Mouse (Mus musculus): ENCODE data around the gene Lyrm9.

Gene Lyrm9

GRCm38 (mm10) chr11:78851216-78851870 lies 25.0 kb downstream of the Lyrm9 start:
- DNase-seq (ENCODE audit: low read depth, low spot score), result no peak

DNA sequence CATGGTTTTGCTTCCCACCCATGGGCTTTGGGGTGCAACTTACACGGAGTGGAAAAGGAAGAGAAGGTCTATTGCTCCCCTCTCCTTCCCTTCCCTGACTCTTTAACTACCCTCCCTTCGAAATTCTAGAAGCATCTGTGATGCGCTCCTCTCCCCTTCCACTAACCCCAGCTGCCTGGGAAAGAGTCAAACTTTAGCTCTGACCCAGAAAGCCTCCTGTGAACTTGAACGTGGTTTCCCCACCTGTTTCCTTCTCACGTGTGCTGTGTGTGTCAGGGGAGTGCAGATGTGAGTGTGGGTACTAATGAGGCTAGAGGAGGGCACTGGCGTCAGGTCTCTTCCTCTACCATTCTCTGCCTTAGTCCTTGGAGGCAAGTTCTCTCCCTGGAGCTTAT lies 25.5 kb downstream of the Lyrm9 start:
- no peak for DNase-seq (ENCODE audit: low read depth, low spot score)

DNA sequence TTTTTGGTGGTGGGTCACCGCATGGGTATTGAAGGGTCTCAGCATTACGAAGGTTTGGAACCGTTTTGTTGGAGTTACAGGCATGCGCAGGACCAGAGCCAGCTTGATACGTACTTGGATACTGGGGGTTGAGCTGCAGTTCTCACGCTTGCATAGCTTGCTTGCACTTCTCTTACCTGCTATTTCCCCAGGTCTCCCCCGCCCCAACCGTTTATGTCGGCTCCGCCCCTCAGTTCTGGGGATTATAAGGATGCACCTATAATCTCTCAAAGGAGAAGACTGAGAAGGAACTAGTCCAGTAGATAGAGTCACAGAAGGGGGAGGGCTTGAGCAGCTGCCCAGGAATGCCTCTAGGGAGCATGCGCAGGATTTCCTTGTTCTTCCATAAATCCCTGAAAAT lies 26.1 kb downstream of the Lyrm9 start:
- no peak for DNase-seq (ENCODE audit: low read depth, low spot score)

DNA sequence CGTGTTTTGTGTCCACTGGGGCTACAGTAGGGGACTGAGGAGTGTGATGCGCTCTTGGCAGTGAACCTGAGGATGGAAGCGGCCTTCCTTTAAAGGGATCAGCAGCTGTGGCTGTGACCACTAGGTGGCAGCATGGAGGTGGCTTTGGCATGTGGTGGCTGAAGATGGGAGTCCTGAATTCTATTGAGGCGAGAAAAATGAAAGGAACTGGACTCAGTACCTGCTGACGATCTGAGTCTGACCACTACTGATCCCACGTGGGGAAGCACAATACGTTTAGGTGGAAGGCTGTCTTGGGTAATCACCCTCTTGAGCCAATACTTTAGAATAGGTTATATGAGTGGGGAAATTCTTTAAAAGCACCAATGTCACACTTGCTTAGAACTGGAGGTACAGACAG lies 29.9 kb downstream of the Lyrm9 start:
- peak; percentile 85 for DNase-seq (ENCODE audit: low read depth, low spot score)

- peak; percentile 27 for DNase-seq (ENCODE audit: low read depth, low spot score)
These were observed 31.2 kb downstream of the Lyrm9 start for GRCm38 (mm10) chr11:78857611-78858010.

DNA sequence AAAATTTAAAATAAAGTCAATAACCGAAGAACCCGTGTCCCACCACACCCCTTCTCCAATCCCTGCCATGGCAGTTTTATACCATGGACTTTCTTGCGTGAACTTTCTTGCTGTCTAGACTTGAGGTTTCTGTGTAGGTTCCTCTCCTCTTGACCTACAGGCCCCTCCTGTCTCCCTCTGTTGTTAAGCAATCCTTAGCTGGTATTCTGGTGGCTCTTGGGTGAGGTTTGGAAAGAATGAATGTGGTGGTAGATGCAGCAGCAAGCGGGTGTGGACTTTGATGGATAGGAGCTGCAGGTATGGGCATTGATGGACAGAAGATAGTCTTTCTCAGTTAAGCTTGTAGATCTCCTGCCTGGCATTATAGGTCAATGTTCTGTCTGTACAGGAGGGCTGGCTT lies 37.5 kb downstream of the Lyrm9 start:
- DNase-seq (ENCODE audit: low read depth, low spot score), result no peak

DNA sequence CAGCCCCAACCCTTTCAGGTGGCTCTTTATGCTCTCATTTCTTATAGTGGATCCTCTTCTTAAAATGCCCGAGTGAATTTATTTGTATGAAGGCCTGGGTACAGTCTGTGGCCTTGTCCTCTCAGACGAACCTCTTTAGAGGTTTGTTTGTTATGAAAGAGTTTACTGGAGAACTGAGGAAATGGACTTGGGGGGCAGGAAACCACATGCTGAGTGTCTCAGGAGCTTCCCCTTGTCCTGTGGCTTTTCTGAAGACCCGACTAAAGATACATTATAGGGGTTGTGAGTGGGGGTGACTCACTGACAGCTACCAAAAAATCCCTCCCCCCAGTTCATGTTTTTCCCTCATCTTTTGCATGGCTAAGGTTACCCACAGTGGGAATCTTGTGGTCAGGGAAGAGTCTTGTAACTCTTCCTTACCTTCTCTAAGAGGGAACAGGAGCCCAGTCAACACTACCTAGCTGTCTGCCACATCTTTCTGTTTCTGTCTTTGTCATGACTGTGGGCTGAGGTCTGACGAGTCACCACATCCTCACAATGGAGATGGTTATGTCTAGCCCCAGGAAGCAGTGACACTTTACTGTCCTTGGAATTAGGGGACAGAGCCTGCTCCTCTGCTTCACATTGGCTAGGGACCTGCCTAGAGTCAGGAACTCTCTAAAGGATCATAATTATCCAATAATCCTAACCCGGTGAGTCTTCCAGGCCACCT lies 38.3 kb downstream of the Lyrm9 start:
- no peak for DNase-seq (ENCODE audit: low read depth, low spot score)

DNA sequence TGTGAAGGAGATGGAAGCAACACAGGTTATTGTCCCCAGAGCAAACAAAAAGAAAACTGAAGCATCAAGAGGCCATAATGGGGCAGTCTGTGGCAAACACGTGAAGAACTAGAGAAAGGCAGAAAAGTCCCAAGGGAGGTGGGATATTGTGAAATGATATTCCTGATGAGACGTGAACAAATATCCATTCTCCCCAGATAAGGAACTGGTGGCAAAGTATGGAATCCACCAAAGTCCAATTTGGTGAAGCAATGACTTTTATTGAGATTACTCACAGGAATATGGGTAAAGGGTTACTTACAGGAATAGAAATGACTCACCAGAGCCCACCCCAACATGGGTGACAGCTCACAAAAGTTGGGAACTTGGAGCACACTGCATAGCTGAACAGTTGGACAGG lies 38.9 kb downstream of the Lyrm9 start:
- no peak for DNase-seq (ENCODE audit: low read depth, low spot score)

DNA sequence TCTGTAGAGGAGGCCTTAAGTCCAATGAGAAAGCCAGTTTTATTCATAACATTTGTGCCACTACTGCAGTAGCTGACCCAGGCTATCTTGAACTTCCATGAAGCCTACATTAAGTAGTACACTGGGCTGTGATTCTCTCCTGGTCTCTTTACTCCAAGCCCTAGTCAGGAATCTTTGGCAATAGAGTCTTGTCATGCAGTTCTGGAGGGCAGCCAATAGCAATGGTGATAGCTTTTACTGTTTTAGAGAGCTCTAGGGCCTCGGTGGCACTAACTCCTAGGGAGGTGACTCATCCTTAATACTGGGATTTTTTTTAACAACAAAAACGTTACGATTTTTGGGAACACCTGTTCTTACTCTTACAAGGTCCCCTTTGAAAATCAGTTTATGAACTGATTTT lies 40.1 kb downstream of the Lyrm9 start:
- DNase-seq (ENCODE audit: low read depth, low spot score), result no peak

DNA sequence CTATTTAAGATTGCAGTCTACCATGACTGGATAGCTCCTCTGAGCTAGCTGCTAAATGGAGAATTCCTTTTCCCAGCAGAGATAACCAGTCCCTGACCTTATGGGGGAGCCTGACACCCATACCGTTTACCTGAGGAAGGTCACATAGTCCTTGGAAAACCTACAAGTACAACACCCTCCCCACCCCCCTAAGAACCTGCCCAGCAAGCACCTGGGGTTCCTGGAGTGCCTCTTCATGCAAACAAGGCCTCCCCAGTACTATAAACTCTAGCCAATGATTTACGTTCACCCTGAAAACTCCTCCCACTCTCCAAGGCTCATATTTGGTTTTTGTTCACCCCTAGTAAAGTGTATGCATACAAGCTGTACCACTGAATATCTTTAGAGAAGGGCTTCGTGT lies 41.3 kb downstream of the Lyrm9 start:
- DNase-seq (ENCODE audit: low read depth, low spot score), result no peak

- peak; percentile 37 for DNase-seq (ENCODE audit: low read depth, low spot score)
These were observed 42.8 kb downstream of the Lyrm9 start for GRCm38 (mm10) chr11:78869205-78869604.

GRCm38 (mm10) chr11:78870891-78871290 lies 44.5 kb downstream of the Lyrm9 start:
- DNase-seq (ENCODE audit: low read depth, low spot score), result no peak

GRCm38 (mm10) chr11:78872782-78873181 lies 46.4 kb downstream of the Lyrm9 start:
- DNase-seq (ENCODE audit: low read depth, low spot score), result no peak

DNA sequence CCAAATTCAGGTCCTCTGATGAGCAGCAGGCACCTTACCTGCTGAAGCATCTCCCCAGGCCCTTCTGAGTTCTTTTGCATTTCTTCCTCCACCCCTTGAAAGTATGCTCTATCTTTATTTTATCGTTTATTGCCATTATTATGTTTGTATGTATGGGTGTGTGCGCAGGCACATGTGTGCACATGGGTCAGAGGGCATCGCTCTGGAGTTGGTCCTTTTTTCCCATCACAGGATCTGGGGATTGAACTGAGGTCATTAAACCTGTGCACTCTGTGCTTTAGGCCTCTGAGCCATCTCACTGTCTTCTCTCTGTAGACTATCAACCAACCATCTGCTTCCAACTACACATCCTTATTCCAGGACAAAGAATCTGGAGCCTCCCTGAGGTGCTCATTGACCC lies 53.3 kb downstream of the Lyrm9 start:
- no peak for DNase-seq (ENCODE audit: low read depth, low spot score)

DNA sequence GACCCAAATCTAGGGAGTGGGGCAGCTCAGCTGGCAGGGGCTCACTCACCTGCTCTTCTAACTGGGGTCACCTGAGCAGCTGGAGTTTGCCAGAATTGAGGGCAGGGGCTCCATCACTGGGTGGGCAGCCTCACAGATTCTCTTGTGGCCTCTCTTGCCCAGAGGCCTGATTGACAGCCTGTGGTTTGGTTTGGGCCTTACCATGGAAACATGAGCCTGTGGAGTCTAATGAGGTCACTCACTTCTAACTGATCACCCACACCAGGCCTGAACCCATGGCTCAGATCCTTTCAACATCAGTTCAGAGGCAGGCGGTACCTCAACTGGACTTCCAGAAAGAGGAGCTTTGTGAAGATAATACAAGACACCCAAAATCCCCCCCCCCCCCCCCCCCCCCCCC lies 60.3 kb downstream of the Lyrm9 start:
- no peak for DNase-seq (ENCODE audit: low read depth, low spot score)

GRCm38 (mm10) chr11:78887102-78887971 lies 61.0 kb downstream of the Lyrm9 start:
- DNase-seq (ENCODE audit: low read depth, low spot score), result no peak

DNA sequence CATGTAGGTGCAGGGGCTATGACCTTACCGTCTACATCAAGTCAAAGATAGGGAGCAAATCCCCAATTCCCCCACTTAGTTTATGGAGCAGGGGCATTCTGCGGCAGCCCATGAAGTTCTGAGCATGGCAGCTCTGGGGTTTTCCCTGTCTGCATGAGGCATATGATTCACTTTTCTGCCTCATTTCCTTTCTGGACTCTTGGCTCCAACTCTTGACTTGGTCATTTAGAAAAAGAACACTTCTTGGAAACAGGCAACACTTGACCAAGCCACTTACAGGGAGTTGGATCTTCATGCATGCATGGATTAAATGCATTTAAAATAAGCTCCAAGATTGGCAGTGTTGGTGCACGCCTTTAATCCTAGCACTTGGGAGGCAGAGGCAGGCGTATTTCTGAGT lies 62.8 kb downstream of the Lyrm9 start:
- DNase-seq (ENCODE audit: low read depth, low spot score), result no peak

All from ES-CJ7 (cell line).